Mouse (Mus musculus) cortical plate, adult 2 months (tissue): ENCODE results near the gene Stx6. TPM values are rescaled to one million over a fixed set of nuclear protein-coding genes. Genes with fewer than 3 reads are reported as not detected.

ENCODE experiments used
- H3K27ac ChIP-seq: fragments of 200-500 bp; 2 replicates; pipeline ENCODE4 v1.5.1; 2012; ENCODE audit warnings: low read length, control low read depth, inconsistent platforms; ENCODE audit not compliant: insufficient read depth
- H3K4me1 ChIP-seq: fragments of 200-500 bp; 2 replicates; pipeline ENCODE4 v1.6.1; 2011; ENCODE audit warnings: low read length; ENCODE audit not compliant: control insufficient read depth, insufficient read depth
- H3K4me3 ChIP-seq: fragments of 200-500 bp; 2 replicates; pipeline ENCODE4 v1.5.1; 2011; ENCODE audit warnings: mild to moderate bottlenecking, low read length, control low read depth; ENCODE audit not compliant: insufficient read depth
- CTCF ChIP-seq: fragments of 200-500 bp; IDR thresholded peaks from 2 replicates; pipeline ENCODE4 v1.5.1; 2011; ENCODE audit warnings: mild to moderate bottlenecking, control low read depth, low read length; ENCODE audit not compliant: insufficient read depth; ENCODE audit errors: extremely low read depth
- POLR2A ChIP-seq: fragments of 200-500 bp; IDR thresholded peaks from 2 replicates; pipeline ENCODE4 v1.6.1; 2011; ENCODE audit warnings: mild to moderate bottlenecking, low read length, control low read depth; ENCODE audit not compliant: insufficient read depth; ENCODE audit errors: extremely low read depth
- polyA plus RNA-seq: library from polyadenylated mRNA; depleted of rRNA; stranded (reverse); fragments of >200 nt; gene quantifications from 2 replicates; pipeline ENCODE4 v1.2.3, GENCODE M21; 2012

The Stx6 gene
- polyA plus RNA-seq, 1 experiment: 108 TPM

GRCm38 (mm10) chr1:155203101-155203500 lies 44.6 kb downstream of the Stx6 start:
- no peak overlapping the region for H3K27ac ChIP-seq
- peaks cover 24% of the 10 kb centered on the region for H3K4me1 ChIP-seq
- TF ChIP-seq CTCF: no peak
- no peak for TF ChIP-seq POLR2A
- H3K4me3 ChIP-seq: no peak overlapping the region

DNA sequence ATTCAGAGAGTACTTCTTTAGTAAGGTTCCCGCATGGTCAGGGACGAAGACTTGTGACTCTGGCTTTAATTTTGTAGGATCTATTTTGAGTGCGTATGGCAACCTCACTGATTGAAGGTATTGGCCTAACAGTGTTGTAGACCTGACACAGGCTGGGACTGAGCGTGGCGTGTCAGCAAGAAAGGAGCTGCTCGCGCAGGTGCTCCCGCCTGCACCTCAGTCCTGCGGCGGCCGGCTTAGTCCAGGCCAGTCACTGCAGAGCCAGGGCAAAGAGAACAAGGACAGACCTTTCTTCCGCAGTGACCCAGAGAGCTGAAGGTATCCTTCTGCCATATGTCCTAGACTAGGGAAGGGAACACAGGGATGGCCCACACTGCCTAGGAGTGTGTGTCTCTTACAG lies 45.4 kb downstream of the Stx6 start:
- no peak overlapping the region for H3K4me3 ChIP-seq
- TF ChIP-seq CTCF: no peak
- no peak for TF ChIP-seq POLR2A
- H3K27ac ChIP-seq: peak overlapping the region; percentile 27; the same call in 1 of the 2 replicates
- peaks cover 24% of the 10 kb centered on the region for H3K4me1 ChIP-seq

DNA sequence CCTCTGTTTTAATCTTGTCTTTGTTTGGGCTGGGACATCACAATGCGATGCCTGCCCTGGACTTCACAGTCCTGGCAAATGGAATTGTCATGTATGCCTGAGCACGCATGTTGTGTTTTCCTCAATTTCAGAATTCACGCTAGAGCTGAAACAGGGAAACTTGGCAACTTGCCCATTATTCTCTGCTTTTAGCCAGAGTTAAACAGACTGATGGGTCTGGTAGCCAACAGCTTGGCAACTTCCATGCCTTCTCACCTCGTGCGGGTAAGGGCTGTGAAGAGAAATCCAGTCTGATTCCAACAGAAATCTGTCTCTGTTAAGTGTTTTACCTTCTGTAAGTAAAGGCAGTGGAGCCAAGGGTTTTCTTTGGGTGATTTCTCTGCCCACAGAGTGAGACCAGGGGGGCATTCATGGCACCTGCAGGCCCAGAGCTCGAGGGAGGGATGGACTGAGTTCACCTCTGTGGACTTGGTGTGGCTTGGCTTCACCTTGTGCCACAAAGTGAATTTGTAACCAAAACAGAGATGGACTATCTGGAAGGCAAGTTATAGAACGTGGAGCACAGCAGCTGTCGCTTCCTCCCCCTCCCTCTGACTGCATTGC lies 46.1 kb downstream of the Stx6 start:
- Histone ChIP-seq H3K4me3 (no peak overlapping the region), H3K4me1 (peaks cover 24% of the 10 kb centered on the region), H3K27ac (peak overlapping the region; percentile 36; the same call in 1 of the 2 replicates)
- TF ChIP-seq CTCF (no peak), POLR2A (no peak)

- Histone ChIP-seq H3K4me1 (peaks cover 22% of the 10 kb centered on the region), H3K27ac (no peak overlapping the region), H3K4me3 (no peak overlapping the region)
- TF ChIP-seq CTCF: no peak
- no peak for TF ChIP-seq POLR2A
These were observed 46.8 kb downstream of the Stx6 start for GRCm38 (mm10) chr1:155205311-155205710.

DNA sequence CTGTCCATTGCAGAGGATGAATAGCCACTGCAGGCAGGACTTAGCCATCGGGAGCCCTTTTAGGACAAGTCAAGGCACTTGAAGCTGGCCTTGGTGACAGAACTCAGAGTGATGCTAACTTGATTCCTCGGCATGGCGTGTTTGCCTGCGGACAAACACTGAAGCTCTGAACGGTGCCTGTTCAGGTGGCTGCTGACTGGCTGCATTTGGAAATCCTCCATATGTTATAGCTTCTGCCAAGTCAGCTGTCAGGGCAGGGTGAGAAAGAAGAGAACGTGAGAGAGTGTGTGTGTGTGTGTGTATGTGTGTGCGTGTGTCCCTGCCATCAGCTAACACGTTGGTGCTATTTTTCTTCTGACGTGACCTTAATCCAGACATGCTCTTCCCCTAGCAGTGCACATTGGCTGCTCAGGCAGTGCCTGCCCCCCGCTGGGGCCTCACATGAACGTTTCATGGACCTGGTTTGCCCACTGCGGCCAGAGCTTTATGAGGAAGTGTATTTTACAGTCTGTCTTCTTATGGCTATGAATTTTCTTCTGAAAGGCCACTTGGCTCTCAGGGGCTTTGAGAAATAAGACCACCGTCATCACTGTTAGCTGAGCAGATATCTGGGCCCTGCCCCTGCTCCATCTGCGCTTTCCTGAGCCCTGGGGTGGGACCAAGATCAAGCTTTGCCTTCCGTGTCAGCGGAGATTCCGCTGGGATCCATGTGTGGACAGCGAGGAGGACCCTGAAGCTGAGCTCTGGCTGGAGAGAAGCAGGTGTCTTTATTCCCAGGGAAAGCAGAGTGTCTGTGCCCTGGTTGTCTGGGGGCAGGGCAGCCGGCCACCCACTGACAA lies 47.5 kb downstream of the Stx6 start:
- no peak for TF ChIP-seq CTCF
- no peak for TF ChIP-seq POLR2A
- Histone ChIP-seq H3K27ac (no peak overlapping the region), H3K4me1 (peaks cover 25% of the 10 kb centered on the region), H3K4me3 (no peak overlapping the region)

DNA sequence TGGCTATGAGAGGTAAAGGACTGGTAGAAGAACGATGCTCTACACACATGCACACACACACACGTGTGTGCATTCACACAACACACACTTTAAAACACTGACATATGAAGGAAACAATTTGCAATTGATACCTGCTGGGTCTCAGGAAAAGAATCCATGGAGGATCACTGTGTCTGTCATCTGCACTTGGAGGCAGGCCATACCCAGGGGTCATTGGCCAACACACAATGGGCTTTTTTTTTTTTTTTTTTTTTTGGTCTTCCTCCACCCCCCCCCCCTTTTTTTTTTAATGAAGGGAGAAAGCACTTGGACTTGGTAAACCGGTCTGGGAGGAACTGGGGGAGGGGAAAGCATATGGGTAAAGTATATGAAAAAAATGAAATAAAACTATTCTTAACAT lies 49.3 kb downstream of the Stx6 start:
- Histone ChIP-seq H3K4me3 (no peak overlapping the region), H3K4me1 (peaks cover 18% of the 10 kb centered on the region), H3K27ac (no peak overlapping the region)
- no peak for TF ChIP-seq CTCF
- TF ChIP-seq POLR2A: no peak

GRCm38 (mm10) chr1:155210011-155210763 lies 51.7 kb downstream of the Stx6 start:
- TF ChIP-seq CTCF: no peak
- no peak for TF ChIP-seq POLR2A
- peaks cover 19% of the 10 kb centered on the region for H3K4me1 ChIP-seq
- H3K27ac ChIP-seq: no peak overlapping the region
- no peak overlapping the region for H3K4me3 ChIP-seq

GRCm38 (mm10) chr1:155211017-155211416 lies 52.5 kb downstream of the Stx6 start:
- no peak overlapping the region for H3K4me3 ChIP-seq
- TF ChIP-seq POLR2A: no peak
- no peak for TF ChIP-seq CTCF
- peaks cover 19% of the 10 kb centered on the region for H3K4me1 ChIP-seq
- no peak overlapping the region for H3K27ac ChIP-seq

GRCm38 (mm10) chr1:155212081-155212480 lies 53.6 kb downstream of the Stx6 start:
- TF ChIP-seq POLR2A (no peak), CTCF (no peak)
- Histone ChIP-seq H3K4me1 (peaks cover 18% of the 10 kb centered on the region), H3K4me3 (no peak overlapping the region), H3K27ac (no peak overlapping the region)
